Mouse (Mus musculus) frontal cortex, adult 2 months (tissue): Measurements from ENCODE around the gene Fam207a. TPM values are rescaled to one million over a fixed set of nuclear protein-coding genes. Genes with fewer than 3 reads are reported as not detected.
A peak's percentile ranks its signal among the peaks of the same experiment; 100 is the strongest.

Experiments used
- DNase-seq, 2 experiments: peaks; one replicate each; pipeline ENCODE4 v3.0.0; 2022; ENCODE audit warnings: low spot score in 1 of 2; ENCODE audit errors: extremely low spot score in 1 of 2
- polyA plus RNA-seq: library from polyadenylated mRNA; depleted of rRNA; stranded (reverse); fragments of >200 nt; gene quantifications from 2 replicates; pipeline ENCODE4 v1.2.3, GENCODE M21; 2012; rRNA removed

Gene Fam207a
- polyA plus RNA-seq, 1 experiment, result 43.7 TPM

GRCm38 (mm10) chr10:77456507-77456906, 59.1 kb downstream of the Fam207a start:
- no peak for DNase-seq

GRCm38 (mm10) chr10:77455251-77456010, 60.2 kb downstream of the Fam207a start:
- no peak for DNase-seq

GRCm38 (mm10) chr10:77454795-77455194, 60.8 kb downstream of the Fam207a start:
- DNase-seq, result no peak

- no peak for DNase-seq
These were observed 63.8 kb downstream of the Fam207a start for GRCm38 (mm10) chr10:77451822-77452221.

- DNase-seq, result no peak
These were observed 65.5 kb downstream of the Fam207a start for GRCm38 (mm10) chr10:77450159-77450464.

GRCm38 (mm10) chr10:77449315-77450158, 66.0 kb downstream of the Fam207a start:
- DNase-seq, result peak in 1 of 2 experiments; percentile 50

GRCm38 (mm10) chr10:77448698-77449247, 66.8 kb downstream of the Fam207a start:
- DNase-seq, result no peak

- no peak for DNase-seq
These were observed 67.4 kb downstream of the Fam207a start for GRCm38 (mm10) chr10:77448209-77448608.

GRCm38 (mm10) chr10:77447755-77448154, 67.8 kb downstream of the Fam207a start:
- no peak for DNase-seq

- no peak for DNase-seq
These were observed 73.3 kb downstream of the Fam207a start for GRCm38 (mm10) chr10:77442250-77442649.

GRCm38 (mm10) chr10:77441812-77442211, 73.8 kb downstream of the Fam207a start:
- no peak for DNase-seq

- DNase-seq, result no peak
These were observed 74.5 kb downstream of the Fam207a start for GRCm38 (mm10) chr10:77440841-77441755.

GRCm38 (mm10) chr10:77440286-77440685, 75.3 kb downstream of the Fam207a start:
- no peak for DNase-seq

- DNase-seq, result no peak
These were observed 76.6 kb downstream of the Fam207a start for GRCm38 (mm10) chr10:77439026-77439425.

- no peak for DNase-seq
These were observed 77.6 kb downstream of the Fam207a start for GRCm38 (mm10) chr10:77438021-77438420.

Other genes with a start within 250 kb of the Fam207a start
- gene Adarb1, start 97.5 kb downstream of the Fam207a start, polyA plus RNA-seq, result 134 and 137 TPM in 2 replicates
- gene Itgb2, start 14.5 kb upstream of the Fam207a start, polyA plus RNA-seq, result 4.5 and 6.8 TPM in 2 replicates
- 125 and 132 TPM in 2 replicates for gene Pttg1ip, start 65.9 kb upstream of the Fam207a start, polyA plus RNA-seq
- 358 and 364 TPM in 2 replicates for gene Sumo3, start 90.3 kb upstream of the Fam207a start, polyA plus RNA-seq
- 15.9 and 23.0 TPM in 2 replicates for gene Gm49325, start 90.4 kb upstream of the Fam207a start, polyA plus RNA-seq
- 47.9 and 51.8 TPM in 2 replicates for gene Ube2g2, start 106.5 kb upstream of the Fam207a start, polyA plus RNA-seq
- 0.04 TPM in 1 of 2 replicates, not detected in the other for gene Tspear, start 170.8 kb upstream of the Fam207a start, polyA plus RNA-seq
- not detected in 2 replicates for gene Gm19402, start 175.0 kb upstream of the Fam207a start, polyA plus RNA-seq
- not detected in 2 replicates for gene Gm9508, start 181.4 kb upstream of the Fam207a start, polyA plus RNA-seq
- gene Gm10272, start 190.8 kb upstream of the Fam207a start, polyA plus RNA-seq, result not detected in 2 replicates
- gene Gm10024, start 195.7 kb upstream of the Fam207a start, polyA plus RNA-seq, result not detected in 2 replicates
- not detected in 2 replicates for gene Gm10142, start 200.0 kb upstream of the Fam207a start, polyA plus RNA-seq
- not detected in 2 replicates for gene Krtap12-1, start 204.8 kb upstream of the Fam207a start, polyA plus RNA-seq
- gene Gm10100, start 210.7 kb upstream of the Fam207a start, polyA plus RNA-seq, result not detected in 2 replicates
- gene Gm18596, start 226.9 kb upstream of the Fam207a start, polyA plus RNA-seq, result not detected in 2 replicates
- gene Gm9736, start 235.6 kb upstream of the Fam207a start, polyA plus RNA-seq, result not detected in 2 replicates
- gene Gm3233, start 243.9 kb upstream of the Fam207a start, polyA plus RNA-seq, result not detected in 2 replicates